Mouse (Mus musculus): ENCODE results near the gene Ccdc124. TPM values are rescaled to one million over a fixed set of nuclear protein-coding genes. Genes with fewer than 3 reads are reported as not detected.
"Not testable (repeated sequence)": the region's sequence is repeated elsewhere in the genome, so short reads cannot be mapped to it uniquely, and the experiment has no call there.

Gene Ccdc124
- polyA plus RNA-seq, 1 experiment: 53.4 TPM

DNA sequence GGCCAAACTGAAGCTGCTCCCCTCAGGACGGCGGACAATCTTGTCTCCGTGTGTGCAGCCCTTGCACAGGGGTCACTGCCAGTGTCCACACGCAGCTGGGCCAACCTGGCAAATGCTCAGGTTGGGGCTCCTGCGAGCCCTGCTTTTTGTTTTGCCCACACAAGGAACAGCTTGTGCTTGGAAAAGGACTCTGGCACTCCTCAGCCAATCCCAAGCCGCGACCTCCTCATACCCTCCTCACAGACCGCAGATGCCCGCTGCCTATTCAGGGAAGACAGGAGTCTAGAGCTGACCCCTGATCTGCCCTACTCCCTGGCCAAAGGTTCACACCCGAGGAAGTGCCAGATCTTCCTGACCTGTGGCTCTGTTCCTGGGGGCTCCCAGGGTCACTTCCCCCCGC, 41.4 kb downstream of the Ccdc124 start:
- DNase-seq: no peak
- no peak for TF ChIP-seq CTCF (IDR thresholded peaks at IDR 0.05; ENCODE audit: borderline replicate concordance, control insufficient read depth, extremely low read depth, insufficient read depth, low read length, poor library complexity)
- TF ChIP-seq POLR2A (IDR thresholded peaks at IDR 0.05; ENCODE audit: control insufficient read depth, extremely low read depth, insufficient read depth, low read length, poor library complexity): no peak
- no peak overlapping the region for H3K4me3 ChIP-seq (ENCODE audit: control insufficient read depth, insufficient read depth, low read length)
- WGBS: 79% methylated on average over 11 of the region's 11 CpGs
- no peaks in the 10 kb centered on the region for H3K27me3 ChIP-seq (ENCODE audit: control insufficient read depth, insufficient read depth, low read length)
- H3K36me3 ChIP-seq (ENCODE audit: control insufficient read depth, insufficient read depth, low read length): no peaks in the 10 kb centered on the region
- H3K27ac ChIP-seq (ENCODE audit: control insufficient read depth, insufficient read depth, low read length): no peak overlapping the region
- H3K4me1 ChIP-seq (replicated peaks; ENCODE audit: control insufficient read depth, insufficient read depth, low read length): peaks cover 17% of the 10 kb centered on the region

DNA sequence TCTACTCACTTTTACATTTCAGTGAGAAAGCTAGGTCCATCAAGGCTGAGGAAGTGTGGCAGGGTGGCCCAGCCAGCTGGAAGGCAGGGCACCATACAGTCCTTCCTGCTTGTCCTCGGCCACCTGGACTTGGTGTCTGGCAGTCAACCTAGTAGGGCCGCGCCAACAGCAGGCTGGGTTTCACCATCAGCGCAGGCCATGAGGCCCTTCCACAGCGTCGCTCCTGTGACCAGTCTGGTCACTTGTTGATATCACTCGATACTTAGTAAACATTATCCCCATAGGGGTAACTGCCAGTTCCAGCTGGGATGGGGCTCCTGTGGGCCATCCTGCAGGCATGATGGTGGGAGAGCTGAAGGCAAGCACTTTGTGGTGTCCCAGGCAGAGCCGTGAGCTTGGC, 42.2 kb downstream of the Ccdc124 start:
- H3K4me3 ChIP-seq (ENCODE audit: control insufficient read depth, insufficient read depth, low read length): no peak overlapping the region
- no peak for DNase-seq
- no peaks in the 10 kb centered on the region for H3K27me3 ChIP-seq (ENCODE audit: control insufficient read depth, insufficient read depth, low read length)
- TF ChIP-seq CTCF (IDR thresholded peaks at IDR 0.05; ENCODE audit: borderline replicate concordance, control insufficient read depth, extremely low read depth, insufficient read depth, low read length, poor library complexity) (no peak), POLR2A (IDR thresholded peaks at IDR 0.05; ENCODE audit: control insufficient read depth, extremely low read depth, insufficient read depth, low read length, poor library complexity) (no peak)
- no peaks in the 10 kb centered on the region for H3K36me3 ChIP-seq (ENCODE audit: control insufficient read depth, insufficient read depth, low read length)
- H3K27ac ChIP-seq (ENCODE audit: control insufficient read depth, insufficient read depth, low read length): no peak overlapping the region
- WGBS: 97% methylated on average over 8 of the region's 8 CpGs
- H3K4me1 ChIP-seq (replicated peaks; ENCODE audit: control insufficient read depth, insufficient read depth, low read length): peaks cover 17% of the 10 kb centered on the region

DNA sequence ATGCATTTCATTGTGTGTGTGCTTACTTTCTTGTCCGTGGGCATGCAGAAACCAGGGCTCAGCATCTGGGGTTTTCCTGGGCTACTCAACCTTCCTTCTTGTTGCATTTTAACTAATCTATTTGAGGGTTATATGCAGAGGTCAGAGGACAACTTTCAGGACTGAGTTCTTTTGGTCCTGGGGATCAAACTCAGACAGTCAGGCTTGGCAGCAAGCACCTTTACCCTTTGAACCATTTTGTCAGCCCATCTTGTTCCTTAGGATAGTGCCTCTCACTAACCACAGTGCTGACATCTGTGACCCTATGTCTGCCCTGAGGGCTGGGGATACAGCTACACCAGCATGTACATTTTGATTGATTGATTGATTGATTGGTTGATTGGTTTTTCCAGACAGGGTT, 45.9 kb downstream of the Ccdc124 start:
- Histone ChIP-seq H3K4me3 (ENCODE audit: control insufficient read depth, insufficient read depth, low read length) (no peak overlapping the region), H3K27ac (ENCODE audit: control insufficient read depth, insufficient read depth, low read length) (no peak overlapping the region), H3K36me3 (ENCODE audit: control insufficient read depth, insufficient read depth, low read length) (no peaks in the 10 kb centered on the region), H3K27me3 (ENCODE audit: control insufficient read depth, insufficient read depth, low read length) (no peaks in the 10 kb centered on the region), H3K4me1 (replicated peaks; ENCODE audit: control insufficient read depth, insufficient read depth, low read length) (peaks cover 6% of the 10 kb centered on the region)
- TF ChIP-seq POLR2A (IDR thresholded peaks at IDR 0.05; ENCODE audit: control insufficient read depth, extremely low read depth, insufficient read depth, low read length, poor library complexity) (no peak), CTCF (IDR thresholded peaks at IDR 0.05; ENCODE audit: borderline replicate concordance, control insufficient read depth, extremely low read depth, insufficient read depth, low read length, poor library complexity) (no peak)
- 97% methylated on average over 1 of the region's 1 CpGs for WGBS
- no peak for DNase-seq

DNA sequence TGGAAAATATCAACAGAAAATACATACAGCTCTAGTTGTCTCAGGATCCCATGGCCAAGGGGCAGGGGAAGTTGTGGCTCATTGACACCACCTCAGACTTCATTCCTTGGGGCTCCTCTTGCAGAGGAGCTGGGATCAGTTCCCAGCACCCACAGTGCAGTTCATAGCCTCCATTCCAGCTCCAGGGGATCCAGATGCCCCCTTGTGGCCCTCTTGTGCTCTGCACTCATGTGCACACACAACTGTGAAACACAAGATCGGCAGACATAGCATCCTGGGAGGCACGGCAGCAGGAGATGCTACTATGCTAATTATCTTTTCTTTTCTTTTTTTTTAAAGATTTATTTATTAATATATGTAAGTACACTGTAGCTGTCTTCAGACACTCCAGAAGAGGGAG, 46.7 kb downstream of the Ccdc124 start:
- H3K4me3 ChIP-seq (ENCODE audit: control insufficient read depth, insufficient read depth, low read length): no peak overlapping the region
- no peak for DNase-seq
- no peaks in the 10 kb centered on the region for H3K36me3 ChIP-seq (ENCODE audit: control insufficient read depth, insufficient read depth, low read length)
- H3K27ac ChIP-seq (ENCODE audit: control insufficient read depth, insufficient read depth, low read length): no peak overlapping the region
- no peaks in the 10 kb centered on the region for H3K4me1 ChIP-seq (replicated peaks; ENCODE audit: control insufficient read depth, insufficient read depth, low read length)
- H3K27me3 ChIP-seq (ENCODE audit: control insufficient read depth, insufficient read depth, low read length): no peaks in the 10 kb centered on the region
- 97% methylated on average over 2 of the region's 2 CpGs for WGBS
- TF ChIP-seq CTCF (IDR thresholded peaks at IDR 0.05; ENCODE audit: borderline replicate concordance, control insufficient read depth, extremely low read depth, insufficient read depth, low read length, poor library complexity) (peak; percentile 32; the same call in 1 of the 2 replicates), POLR2A (IDR thresholded peaks at IDR 0.05; ENCODE audit: control insufficient read depth, extremely low read depth, insufficient read depth, low read length, poor library complexity) (no peak)

GRCm38 (mm10) chr8:70825816-70826215, 47.9 kb downstream of the Ccdc124 start:
- Histone ChIP-seq H3K36me3 (ENCODE audit: control insufficient read depth, insufficient read depth, low read length) (no peaks in the 10 kb centered on the region), H3K4me1 (replicated peaks; ENCODE audit: control insufficient read depth, insufficient read depth, low read length) (no peaks in the 10 kb centered on the region; the same call in 1 of the 2 replicates), H3K4me3 (ENCODE audit: control insufficient read depth, insufficient read depth, low read length) (no peak overlapping the region), H3K27me3 (ENCODE audit: control insufficient read depth, insufficient read depth, low read length) (no peaks in the 10 kb centered on the region), H3K27ac (ENCODE audit: control insufficient read depth, insufficient read depth, low read length) (no peak overlapping the region)
- DNase-seq: no peak
- WGBS: 89% methylated on average over 8 of the region's 8 CpGs
- TF ChIP-seq CTCF (IDR thresholded peaks at IDR 0.05; ENCODE audit: borderline replicate concordance, control insufficient read depth, extremely low read depth, insufficient read depth, low read length, poor library complexity): no peak
- no peak for TF ChIP-seq POLR2A (IDR thresholded peaks at IDR 0.05; ENCODE audit: control insufficient read depth, extremely low read depth, insufficient read depth, low read length, poor library complexity)

- no peaks in the 10 kb centered on the region; the same call in 1 of the 2 replicates for H3K4me1 ChIP-seq (replicated peaks; ENCODE audit: control insufficient read depth, insufficient read depth, low read length)
- DNase-seq: no peak
- no peak overlapping the region for H3K27ac ChIP-seq (ENCODE audit: control insufficient read depth, insufficient read depth, low read length)
- 95% methylated on average over 7 of the region's 7 CpGs for WGBS
- no peaks in the 10 kb centered on the region for H3K27me3 ChIP-seq (ENCODE audit: control insufficient read depth, insufficient read depth, low read length)
- TF ChIP-seq CTCF (IDR thresholded peaks at IDR 0.05; ENCODE audit: borderline replicate concordance, control insufficient read depth, extremely low read depth, insufficient read depth, low read length, poor library complexity): no peak
- TF ChIP-seq POLR2A (IDR thresholded peaks at IDR 0.05; ENCODE audit: control insufficient read depth, extremely low read depth, insufficient read depth, low read length, poor library complexity): no peak
- no peak overlapping the region for H3K4me3 ChIP-seq (ENCODE audit: control insufficient read depth, insufficient read depth, low read length)
- no peaks in the 10 kb centered on the region for H3K36me3 ChIP-seq (ENCODE audit: control insufficient read depth, insufficient read depth, low read length)
These were observed 49.9 kb downstream of the Ccdc124 start for GRCm38 (mm10) chr8:70823802-70824201.

- WGBS: 93% methylated on average over 3 of the region's 3 CpGs
- not testable (repeated sequence) for H3K27ac ChIP-seq (ENCODE audit: control insufficient read depth, insufficient read depth, low read length); H3K36me3 ChIP-seq (ENCODE audit: control insufficient read depth, insufficient read depth, low read length); DNase-seq; H3K4me1 ChIP-seq (replicated peaks; ENCODE audit: control insufficient read depth, insufficient read depth, low read length); H3K27me3 ChIP-seq (ENCODE audit: control insufficient read depth, insufficient read depth, low read length); H3K4me3 ChIP-seq (ENCODE audit: control insufficient read depth, insufficient read depth, low read length)
These were observed 51.1 kb downstream of the Ccdc124 start for GRCm38 (mm10) chr8:70822594-70822993.
